Mouse (Mus musculus): ENCODE results near the gene Fam196b.
A peak's percentile ranks its signal among the peaks of the same experiment; 100 is the strongest.

Fam196b gene

DNA sequence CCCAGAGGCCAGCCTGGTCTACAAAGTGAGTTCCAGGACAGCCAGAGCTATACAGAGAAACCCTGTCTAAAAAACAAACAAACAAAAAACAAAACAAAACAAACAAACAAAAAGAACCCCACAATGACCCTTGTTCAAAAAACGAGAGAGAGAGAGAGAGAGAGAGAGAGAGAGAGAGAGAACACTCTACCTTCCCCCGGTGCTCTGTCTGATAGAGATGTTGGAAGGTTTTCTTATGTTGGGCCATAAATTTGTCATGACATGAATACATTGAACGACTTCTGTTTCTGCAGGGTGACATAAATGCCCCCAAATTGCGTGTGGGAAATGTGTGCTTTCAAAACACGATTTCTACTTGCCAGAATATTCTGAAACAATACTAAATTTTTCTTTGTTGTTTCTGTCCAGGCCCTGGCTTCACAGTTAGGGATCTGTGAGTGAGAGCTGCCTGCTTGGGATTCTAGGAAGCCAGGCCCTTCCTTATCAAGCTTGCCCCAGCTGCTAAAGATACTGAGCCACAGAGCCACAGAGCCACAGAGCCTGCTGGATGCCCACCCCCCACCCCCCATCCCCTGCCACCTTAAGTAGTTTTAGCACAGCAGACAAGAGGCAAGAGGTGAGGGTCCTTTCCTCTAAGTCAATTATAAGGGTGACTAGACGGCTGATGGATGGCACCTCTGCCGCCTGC is 17.9 kb downstream of the Fam196b start:
- no peak for DNase-seq (ENCODE audit: low read depth, low spot score)

DNA sequence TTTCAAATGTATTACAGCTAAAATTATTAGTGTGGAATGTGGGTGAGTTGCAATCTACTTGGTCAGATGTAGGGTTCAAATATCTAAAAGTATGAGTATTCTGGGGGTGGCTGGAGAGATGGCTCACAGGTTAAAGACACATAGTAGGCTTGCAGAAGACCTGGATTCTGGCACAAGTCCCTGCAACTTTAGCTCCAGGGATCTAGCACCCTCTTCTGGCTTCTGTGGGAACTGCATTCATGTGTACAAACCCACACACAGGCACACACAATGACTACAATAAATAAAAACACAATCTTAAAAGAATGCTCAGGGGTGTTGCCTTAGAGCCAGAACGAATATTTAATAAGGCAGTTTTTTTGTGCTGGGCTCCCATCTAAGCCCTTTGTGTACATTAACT is 23.3 kb downstream of the Fam196b start:
- no peak for DNase-seq (ENCODE audit: low read depth, low spot score)

DNA sequence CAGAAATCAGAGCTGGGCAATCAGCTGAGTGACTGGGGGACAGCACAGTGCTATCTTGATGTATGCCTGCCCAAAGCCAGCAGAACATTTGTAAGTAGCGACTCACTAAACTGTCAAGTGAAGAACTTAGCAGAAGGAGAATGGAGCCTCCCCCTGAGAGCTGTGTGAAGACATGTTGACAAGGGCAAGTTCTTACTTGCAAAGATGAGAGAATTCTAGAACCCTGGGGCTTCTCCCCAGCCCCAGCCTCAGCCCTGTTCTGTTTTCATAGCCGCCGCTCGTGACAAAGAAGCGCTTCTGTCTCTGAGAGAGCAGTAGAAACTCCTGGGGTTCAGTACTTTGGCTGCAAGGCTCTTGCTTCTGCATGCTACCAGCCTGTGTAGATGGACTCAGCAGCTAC is 25.1 kb downstream of the Fam196b start:
- DNase-seq (ENCODE audit: low read depth, low spot score) = no peak

DNA sequence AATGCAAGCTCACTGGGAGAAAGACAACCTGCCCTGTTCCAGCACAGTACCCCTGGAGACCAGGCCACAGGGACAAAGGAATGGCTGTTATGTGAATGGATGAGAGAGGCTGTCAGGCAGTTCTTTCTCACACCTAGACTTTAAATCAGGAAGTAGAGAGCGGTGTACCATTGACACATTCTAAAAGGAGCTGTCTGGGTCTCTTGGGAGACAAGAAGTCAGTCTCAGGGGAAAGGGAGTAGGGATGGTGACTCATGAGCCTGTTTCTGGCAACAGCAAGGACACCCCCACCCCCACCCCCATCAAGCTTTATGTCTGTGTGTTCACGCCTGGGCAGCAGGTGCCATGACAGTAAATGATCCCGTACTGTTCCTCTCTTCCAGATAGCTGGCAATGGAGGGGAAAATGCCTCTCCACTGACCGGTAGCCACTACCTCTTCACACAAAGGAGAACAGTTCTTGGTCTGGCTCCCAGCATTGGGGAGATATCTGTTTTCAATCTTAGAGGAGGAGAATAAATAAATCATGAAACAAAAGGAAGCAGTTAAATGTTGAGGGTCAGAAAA is 29.2 kb downstream of the Fam196b start:
- no peak for DNase-seq (ENCODE audit: low read depth, low spot score)

DNA sequence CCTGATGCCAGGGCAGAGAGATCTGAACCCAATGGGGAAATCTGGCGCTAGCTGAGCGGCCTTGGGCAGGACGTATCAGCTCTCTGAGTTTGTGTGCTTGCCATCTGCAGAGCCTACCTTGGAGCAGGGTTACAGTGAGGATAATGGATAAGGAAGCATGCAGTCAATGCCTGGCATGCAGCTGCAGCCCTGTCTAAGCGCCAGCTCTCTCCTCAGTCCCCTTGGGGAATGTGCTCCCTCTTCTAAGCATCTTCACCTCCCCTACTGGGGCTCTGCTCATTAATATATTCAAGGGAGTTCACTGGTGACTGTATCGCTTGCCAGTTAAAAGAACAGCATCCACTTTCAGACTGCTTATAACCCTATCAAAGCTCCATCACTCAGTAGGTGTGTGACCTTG is 29.7 kb downstream of the Fam196b start:
- no peak for DNase-seq (ENCODE audit: low read depth, low spot score)

DNA sequence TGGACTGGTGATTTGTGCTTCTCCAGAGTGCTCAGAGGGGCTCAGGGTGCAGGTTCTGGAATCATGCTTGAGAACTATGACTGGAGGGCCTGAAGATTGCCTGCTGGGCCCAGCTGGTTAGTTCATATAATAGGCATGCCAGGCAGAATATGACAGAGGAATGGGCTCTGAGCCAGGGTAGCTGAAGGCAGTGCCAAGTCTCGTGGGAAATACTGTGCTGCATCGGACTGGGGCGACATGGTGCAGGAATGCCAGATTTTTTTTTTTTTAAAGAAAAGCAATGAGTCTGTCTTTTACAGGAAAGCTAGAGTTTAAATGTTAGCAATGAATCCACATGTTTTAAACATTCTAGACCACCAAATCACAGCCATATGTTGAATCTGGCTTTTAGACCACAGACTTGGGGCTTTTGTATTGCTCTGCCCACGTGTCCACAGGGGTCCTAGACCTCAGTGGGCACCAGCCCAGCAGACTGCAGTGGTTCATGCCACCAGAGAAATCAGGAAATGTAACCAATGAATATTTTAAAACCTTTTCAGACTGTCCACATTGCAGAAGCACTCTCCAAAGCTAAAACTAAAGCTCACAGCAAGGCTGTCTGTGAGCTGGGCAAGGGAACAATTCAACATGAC is 33.8 kb downstream of the Fam196b start:
- no peak for DNase-seq (ENCODE audit: low read depth, low spot score)

DNA sequence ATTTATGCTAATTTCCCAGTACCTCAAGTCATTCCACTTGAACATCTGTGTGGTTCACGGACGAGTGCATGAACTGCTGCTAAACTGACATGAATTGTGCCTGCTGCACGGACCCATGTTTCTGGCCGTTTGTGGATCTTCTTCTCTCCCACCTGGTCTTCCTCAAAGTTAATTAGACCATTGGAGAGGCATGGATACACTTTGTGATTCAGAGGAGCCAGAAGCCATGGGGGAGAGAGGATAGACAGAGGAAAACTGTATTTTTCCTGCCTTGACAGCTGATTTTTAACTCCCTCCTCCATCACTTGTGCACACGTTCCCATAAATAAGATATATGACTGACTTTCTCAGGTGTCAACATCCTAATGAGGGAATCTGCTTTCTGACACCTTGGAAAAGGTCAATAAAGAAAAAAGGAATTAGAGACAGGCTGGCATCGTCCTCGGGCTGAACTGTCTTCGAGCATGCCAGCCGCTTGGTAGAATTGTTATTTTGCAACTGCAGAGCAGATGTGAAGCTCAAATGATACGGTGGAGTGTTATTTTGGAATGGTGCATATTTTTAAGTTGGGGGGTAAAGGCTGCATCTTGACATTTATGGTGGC is 34.9 kb downstream of the Fam196b start:
- no peak for DNase-seq (ENCODE audit: low read depth, low spot score)

DNA sequence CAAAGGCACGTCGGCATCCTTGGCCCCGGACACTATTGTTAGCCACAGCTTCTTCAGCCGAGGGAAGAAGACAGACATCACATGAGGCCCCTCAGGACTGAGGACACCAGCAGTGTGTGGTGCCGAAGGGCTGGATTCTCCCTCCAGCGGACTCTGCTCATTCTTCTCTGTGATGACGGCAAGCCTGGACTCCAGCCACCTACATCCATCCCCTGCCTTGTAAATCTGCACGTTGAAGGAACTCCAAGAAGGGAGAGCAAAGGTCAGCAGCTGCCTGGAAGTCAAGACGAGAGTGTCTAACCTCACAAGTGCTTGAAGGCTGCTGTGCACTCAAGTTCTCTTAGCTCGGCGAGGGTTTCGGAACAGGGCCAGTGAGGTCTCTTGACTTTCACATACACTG is 40.8 kb downstream of the Fam196b start:
- DNase-seq (ENCODE audit: low read depth, low spot score) = no peak

DNA sequence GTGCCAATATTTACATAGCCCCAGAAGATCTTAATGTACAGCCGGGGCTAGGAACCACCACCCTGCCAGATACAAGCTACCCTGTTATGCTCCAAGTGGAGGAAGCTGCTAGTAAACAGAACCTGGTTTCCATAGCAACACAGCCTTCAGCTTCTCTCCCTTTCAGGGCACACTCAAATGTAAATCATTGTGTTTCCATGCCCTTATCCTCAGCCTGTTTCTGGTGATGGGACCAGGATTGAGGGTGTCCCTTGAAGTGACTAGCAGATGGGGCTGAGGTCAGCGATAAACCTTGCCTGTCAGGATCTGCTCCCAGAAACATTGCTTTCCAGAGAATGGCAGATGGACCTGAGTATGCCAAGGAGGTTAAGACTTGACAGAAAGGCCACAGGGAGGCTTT is 41.5 kb downstream of the Fam196b start:
- DNase-seq (ENCODE audit: low read depth, low spot score) = peak; percentile 31

DNA sequence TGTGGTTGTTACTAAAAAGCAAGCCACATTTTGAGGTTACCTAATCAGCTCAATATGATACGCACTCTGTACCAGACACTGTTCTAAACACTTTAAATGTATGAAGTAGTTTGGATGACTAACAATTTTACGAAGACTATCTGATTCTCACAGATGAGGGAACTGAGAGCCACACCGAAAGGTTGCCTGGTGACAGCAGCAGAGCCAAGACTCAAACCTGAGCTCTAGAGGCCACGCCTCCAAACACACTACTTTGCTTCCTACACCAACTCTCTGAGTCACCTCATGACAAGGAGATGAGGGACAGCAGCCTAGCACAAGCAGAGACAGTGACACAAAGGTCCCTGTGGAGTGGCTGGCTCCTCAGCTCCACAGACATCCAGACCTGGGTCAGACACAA is 57.6 kb downstream of the Fam196b start:
- DNase-seq (ENCODE audit: low read depth, low spot score) = no peak

DNA sequence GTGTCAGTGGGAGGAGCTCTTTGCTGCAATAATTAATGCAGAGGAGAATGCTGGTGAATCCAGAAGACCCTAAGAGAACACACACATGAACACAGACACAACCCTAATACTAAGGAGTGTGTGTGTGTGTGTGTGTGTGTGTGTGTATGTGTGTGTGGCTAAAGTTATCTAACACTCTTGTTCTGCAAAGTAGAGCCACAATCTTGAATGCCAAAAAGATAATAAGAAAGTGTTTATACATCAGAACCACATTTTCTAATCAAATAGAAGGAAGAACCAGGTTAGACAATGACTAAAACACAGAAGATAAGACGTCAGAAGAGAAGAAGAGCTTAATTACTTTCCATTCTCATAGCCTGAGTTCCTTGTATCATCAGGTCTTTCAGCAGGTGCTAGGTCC is 60.9 kb downstream of the Fam196b start:
- DNase-seq (ENCODE audit: low read depth, low spot score) = no peak

DNA sequence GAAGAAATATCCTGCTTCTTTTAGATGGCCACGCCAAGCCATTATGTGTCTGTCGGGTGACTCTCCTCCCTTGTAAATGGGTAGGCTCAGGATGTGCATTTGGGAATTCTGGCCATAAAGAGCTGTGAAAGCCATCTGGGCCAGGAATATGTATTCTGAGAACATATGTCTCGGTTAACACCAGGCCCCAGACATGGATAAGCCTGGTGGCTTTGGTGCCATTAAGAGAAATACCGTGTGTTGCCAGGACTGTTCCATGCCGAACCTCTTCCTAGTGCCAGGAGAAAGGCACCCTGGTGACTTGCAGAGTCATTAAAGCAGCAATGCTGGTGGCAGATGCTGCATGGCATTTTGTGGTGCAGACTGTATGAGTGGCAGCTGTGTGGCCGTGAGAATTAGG is 63.0 kb downstream of the Fam196b start:
- DNase-seq (ENCODE audit: low read depth, low spot score) = no peak

DNA sequence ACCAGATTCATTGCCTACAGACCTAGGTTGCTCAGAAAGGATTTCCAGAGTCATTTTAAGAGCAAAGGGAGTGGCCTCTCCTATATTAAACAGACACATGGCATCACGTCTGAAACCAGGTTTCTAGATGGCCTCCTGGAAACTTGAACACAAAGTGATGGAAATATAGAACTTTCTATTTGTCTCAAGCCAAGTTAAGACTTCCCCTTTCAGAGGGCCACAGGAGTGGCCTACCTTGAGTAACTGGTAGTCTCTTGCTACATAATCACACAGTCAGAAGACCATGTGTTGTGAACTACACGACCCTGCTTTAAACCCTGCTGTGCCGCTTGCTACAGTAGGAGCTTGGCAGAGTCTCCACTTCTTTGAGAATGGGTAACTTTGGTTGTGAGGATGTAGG is 68.9 kb downstream of the Fam196b start:
- no peak for DNase-seq (ENCODE audit: low read depth, low spot score)

DNA sequence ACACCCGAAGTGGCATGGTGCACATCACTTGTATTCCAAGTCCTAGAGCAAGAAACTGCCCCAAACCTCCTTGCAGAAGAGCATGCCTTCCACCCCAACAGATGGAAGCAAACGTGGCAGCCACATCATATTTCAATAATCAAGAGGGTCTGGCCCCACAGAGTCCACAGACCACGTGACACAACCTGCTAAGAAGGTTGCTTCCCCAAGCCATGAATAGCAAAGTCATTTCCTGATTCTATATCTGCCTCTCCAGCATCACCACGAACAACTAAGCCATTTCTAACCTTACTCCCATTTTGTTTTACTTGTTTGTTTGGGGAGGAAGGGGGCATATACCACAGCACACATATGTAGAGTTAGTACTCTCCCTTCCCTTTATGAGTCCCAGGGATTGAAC is 69.6 kb downstream of the Fam196b start:
- no peak for DNase-seq (ENCODE audit: low read depth, low spot score)

DNA sequence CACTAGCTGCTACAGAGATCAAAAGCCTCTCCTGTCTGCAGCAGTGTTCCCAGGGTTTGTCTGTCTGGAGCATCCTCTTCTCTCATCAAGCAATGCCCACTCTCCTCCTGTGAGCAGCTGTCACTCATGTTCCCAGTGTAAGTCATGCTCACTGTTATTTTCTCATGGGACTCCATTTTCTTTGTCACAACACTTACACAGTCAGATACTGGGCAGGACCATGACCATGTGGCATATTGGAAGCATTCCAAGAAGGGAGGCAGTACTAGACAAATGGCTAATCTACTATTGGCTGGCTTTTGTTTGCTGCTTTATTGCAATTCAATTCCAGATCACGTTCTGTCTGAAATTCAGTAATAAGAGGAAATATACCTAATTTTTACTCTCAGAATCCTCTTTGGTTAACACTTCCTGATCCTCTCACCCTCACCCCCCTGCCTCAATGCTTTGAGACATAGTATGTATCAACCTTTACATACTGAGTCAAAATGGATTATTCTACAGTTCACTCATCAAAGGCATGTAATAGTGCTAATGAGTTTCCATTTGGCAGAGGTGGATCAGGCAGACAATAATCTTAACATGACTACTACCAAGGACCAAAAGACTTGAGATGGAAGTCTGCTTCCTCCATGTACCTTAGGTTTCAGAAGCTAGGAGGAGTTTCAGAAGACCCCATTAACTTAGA is 70.5 kb downstream of the Fam196b start:
- no peak for DNase-seq (ENCODE audit: low read depth, low spot score)

DNA sequence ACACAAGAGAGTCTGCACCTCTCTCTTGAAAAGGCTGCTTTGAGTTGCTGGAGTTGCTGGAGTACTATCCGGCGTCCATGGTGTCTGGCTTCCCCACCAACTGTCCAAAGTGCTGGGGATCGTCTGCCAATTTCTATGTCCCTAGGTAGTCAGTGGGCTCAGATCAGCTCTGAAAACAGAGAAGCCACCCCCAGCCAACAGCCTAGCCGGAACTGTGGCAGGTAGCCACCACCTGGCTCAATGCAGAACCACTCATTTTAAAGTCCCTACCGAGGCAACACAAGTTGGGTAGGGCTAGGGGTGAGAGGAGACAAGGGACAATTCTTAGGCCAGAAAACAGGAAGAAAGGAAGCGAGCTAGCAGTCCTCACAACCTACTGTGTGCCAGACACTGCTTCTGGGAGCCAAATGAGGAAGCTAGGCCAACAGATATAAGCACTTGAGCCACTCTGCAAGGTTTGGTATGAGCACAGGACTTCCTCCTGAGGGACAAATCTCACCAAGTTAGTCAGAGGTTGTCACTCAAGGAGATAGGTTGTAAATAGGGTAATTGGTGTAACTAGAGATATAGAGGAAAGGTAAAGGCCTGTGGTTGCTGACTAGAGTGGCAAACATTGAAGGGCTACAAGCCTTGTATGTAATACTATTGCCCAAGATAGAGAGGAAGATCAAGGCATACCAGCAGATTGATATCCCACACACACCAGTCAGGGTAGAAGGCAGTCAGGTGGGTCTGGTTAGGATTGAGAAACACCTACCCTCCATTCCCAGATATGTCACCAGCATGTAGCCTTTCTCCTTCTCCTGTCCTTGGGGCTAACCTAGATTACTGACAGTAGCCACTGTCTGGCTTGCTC is 74.9 kb downstream of the Fam196b start:
- no peak for DNase-seq (ENCODE audit: low read depth, low spot score)

DNA sequence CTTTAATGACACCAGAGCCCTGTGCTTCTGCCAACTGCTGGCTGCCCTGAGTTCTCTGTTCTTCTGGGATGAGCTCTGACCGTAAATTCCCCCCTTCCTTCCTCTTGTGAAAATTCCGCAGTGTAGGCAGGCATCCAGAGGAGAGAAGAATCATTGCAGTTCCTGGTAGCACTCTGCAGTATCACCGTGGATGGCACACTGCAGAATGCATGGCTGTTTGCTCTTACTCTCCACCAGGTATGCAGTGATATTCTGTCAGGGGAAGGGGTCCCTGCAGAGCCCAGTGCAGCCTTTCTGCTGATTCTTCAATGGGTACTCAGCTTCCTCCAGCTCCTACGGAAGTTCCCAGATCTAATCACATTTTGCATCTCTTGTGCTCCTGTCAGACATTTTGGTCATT is 77.5 kb downstream of the Fam196b start:
- DNase-seq (ENCODE audit: low read depth, low spot score) = no peak

DNA sequence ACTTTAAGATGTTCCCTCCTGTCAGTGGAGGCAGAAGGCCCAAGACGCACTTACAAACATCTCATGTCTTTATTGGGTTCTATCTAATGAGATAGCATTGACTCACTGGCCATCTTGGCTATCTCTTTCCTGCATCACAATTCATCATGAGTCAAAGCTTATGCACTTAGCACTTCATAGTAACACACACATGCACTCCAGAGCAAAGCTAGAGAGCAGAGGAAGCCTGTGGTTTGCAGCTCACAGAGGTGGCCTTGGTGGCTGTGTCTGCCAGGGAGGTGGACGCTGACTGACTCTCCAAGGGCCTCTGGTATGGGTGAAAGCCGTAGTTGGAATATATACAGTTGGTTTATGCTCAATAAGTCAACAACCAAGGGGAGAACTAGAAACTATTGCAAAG is 81.2 kb downstream of the Fam196b start:
- no peak for DNase-seq (ENCODE audit: low read depth, low spot score)

DNA sequence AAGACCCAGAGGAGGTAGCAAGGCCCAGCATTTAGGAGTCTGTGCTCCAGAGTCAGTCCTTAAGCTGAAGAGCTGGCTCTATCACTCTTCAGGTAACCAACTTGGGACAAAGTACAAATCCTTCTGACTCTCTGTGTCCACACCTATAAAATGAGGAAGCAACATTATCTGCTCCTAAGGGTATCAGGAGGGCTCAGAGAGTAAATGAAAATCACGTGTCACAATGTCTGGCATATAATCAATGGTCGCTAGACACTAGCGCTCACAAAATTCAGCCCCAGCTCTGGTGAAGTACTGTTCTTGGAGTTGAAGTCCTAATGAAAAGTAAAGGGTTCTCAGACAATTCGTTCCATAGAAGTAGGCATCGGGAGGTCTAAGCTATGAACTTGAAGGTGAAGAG is 83.0 kb downstream of the Fam196b start:
- DNase-seq (ENCODE audit: low read depth, low spot score) = no peak

DNA sequence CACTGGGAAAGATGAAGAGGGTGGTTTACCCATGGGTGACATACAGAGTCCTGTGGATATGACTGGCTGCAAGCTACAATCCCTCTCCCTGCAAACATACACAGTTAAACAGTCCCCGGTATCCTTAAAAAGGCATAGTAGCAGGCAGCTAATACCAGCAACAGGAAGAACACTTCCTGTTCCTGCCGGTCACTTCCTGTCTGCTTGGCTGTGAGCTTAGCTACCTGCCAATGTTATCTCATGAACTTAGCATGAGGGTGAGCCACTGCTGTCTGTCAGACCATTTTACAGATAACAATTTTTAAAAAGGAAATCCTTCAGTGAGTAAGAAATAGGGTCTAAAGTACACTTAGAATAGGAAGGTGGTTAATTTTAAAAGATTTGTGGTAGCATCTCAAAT is 83.9 kb downstream of the Fam196b start:
- no peak for DNase-seq (ENCODE audit: low read depth, low spot score)

DNA sequence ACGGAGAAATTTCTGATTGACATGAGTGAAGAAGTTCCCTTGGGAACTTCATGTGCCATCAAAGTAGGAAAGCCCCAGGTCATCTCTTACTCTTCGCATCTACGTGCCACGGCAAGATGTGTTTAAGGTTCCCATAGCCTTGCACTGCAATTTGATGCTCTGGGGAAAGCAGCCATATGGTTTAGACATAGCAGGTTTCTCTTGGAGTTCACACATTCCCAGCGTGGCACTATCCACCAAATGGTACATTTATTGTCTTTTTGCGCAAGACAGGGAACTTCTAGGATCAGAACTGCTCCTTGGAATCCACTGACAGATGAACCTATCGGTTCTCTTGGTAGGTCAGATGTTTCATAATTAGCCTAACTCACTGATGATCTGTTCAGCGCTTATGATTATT is 86.7 kb downstream of the Fam196b start:
- no peak for DNase-seq (ENCODE audit: low read depth, low spot score)

DNA sequence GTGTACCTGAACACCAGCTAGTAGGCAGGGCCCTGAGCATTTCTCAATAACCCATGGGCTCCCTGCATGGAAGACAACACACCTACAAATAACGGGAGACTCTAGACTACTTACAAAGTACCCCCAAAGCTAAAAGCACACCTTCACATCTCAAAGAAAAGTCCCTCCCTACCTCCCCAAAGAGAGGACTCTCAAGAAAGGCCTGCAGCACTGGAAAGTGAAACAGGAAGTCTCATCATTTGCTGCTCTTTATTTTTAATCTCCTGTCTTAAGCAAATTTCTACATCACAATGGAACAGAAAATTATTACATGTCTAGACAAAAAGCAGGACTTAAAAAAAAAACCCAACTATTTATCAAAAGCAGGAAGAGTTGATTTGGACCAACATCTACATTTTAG is 90.7 kb downstream of the Fam196b start:
- DNase-seq (ENCODE audit: low read depth, low spot score) = no peak

Measured in forelimb bud, embryonic 11.5 days (tissue).